Mouse (Mus musculus): ENCODE results near the gene Fmo1.
"Not testable (repeated sequence)": the region's sequence is repeated elsewhere in the genome, so short reads cannot be mapped to it uniquely, and the experiment has no call there.

DNA sequence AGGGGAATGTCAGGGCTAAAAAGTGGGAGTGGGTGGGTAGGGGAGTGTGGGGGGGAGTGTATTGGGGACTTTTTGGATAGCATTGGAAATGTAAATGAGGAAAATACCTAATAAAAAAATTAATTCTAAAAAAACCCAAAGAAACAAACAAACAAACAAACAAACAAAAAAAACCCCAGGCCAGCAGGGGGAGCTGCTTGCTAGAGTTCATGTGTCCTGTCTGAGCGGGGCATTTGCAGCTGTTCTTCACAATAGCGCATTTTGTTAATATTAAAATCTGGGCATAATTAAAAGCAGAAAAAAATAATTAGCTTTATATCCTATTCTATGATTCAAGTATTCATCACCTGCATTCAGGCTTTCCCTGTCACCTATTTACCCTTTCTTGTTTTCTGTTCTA, 85.4 kb downstream of the Fmo1 start:
- peak; percentile 46 for TF ChIP-seq CTCF (IDR thresholded peaks at IDR 0.05)
- not testable (repeated sequence) for TF ChIP-seq POLR2A (IDR thresholded peaks at IDR 0.05; ENCODE audit: insufficient read depth, low read depth, low read length)
